Mouse (Mus musculus) neural tube, embryonic 13.5 days (tissue): Measurements from ENCODE around the gene Hist1h4j. TPM values are rescaled to one million over a fixed set of nuclear protein-coding genes. Genes with fewer than 3 reads are reported as not detected.
"Not testable (repeated sequence)": the region's sequence is repeated elsewhere in the genome, so short reads cannot be mapped to it uniquely, and the experiment has no call there.

ENCODE experiments used
- ATAC-seq: fragments of 200-750 bp; cut with Nextera tagmentation; 2 replicates; pipeline ENCODE4 v1.8.0; 2017; ENCODE audit warnings: low read depth, mild to moderate bottlenecking, moderate TSS enrichment, moderate library complexity
- H3K27ac ChIP-seq: fragments of 300-500 bp; sonication (generic); replicated peaks from 2 replicates; pipeline ENCODE4 v1.5.1; 2015; ENCODE audit warnings: moderate library complexity, mild to moderate bottlenecking, inconsistent platforms
- H3K27me3 ChIP-seq: fragments of 300-500 bp; sonication (generic); 2 replicates; pipeline ENCODE4 v1.6.1; 2015; ENCODE audit warnings: mild to moderate bottlenecking, inconsistent platforms
- H3K36me3 ChIP-seq: fragments of 300-500 bp; sonication (generic); 2 replicates; pipeline ENCODE4 v1.6.1; 2015; ENCODE audit warnings: mild to moderate bottlenecking, inconsistent platforms
- H3K4me1 ChIP-seq: fragments of 300-500 bp; sonication (generic); replicated peaks from 2 replicates; pipeline ENCODE4 v1.6.1; 2015; ENCODE audit warnings: inconsistent platforms
- H3K4me2 ChIP-seq: fragments of 300-500 bp; sonication (generic); 2 replicates; pipeline ENCODE4 v1.6.1; 2015; ENCODE audit warnings: inconsistent platforms, mild to moderate bottlenecking, moderate library complexity
- H3K4me3 ChIP-seq: fragments of 300-500 bp; sonication (generic); 2 replicates; pipeline ENCODE4 v1.5.1; 2015; ENCODE audit warnings: mild to moderate bottlenecking, inconsistent platforms
- H3K9ac ChIP-seq: fragments of 300-500 bp; sonication (generic); 2 replicates; pipeline ENCODE4 v1.6.1; 2015; ENCODE audit warnings: moderate library complexity, mild to moderate bottlenecking, inconsistent platforms
- H3K9me3 ChIP-seq: fragments of 300-500 bp; sonication (generic); 2 replicates; pipeline ENCODE4 v1.6.1; 2016; ENCODE audit warnings: inconsistent platforms
- WGBS: fragments of 180-500 bp; shearing (Covaris S2); methylation state at CpG from one replicate; pipeline ENCODE4 v1.1.7; 2015; 5-methylcytosine and 5-hydroxymethylcytosine counted together
- polyA plus RNA-seq: library from polyadenylated mRNA; unstranded; fragments of >200 nt; fragmentation: Nextera tagmentation; extraction: Ambion mirVana; gene quantifications from 2 replicates; pipeline ENCODE4 v1.2.1, GENCODE M21; 2015

Hist1h4j gene
- polyA plus RNA-seq, 1 experiment from 2014 or later, result 1.0 TPM

GRCm38 (mm10) chr13:21717397-21718357, 17.2 kb upstream of the Hist1h4j start, which contains the start of gene Hist1h3h:
Hist1h3h (plus strand) TSS chr13:21717659.
- peak; percentile 47 for ATAC-seq
- H3K4me1 ChIP-seq, result peaks cover 44% of the 10 kb centered on the region
- not testable (repeated sequence) for H3K36me3 ChIP-seq, H3K27me3 ChIP-seq, H3K9me3 ChIP-seq
- WGBS, result under 1% methylated on average over 28 of the region's 56 CpGs
- H3K9ac ChIP-seq, result peak within 1 kb of the TSS; percentile 79
- peak within 1 kb of the TSS; percentile 90 for H3K27ac ChIP-seq
- peak within 1 kb of the TSS; percentile 42 for H3K4me3 ChIP-seq
- peak within 1 kb of the TSS; percentile 67 for H3K4me2 ChIP-seq

GRCm38 (mm10) chr13:21718381-21719080, 16.3 kb upstream of the Hist1h4j start:
- H3K27me3 ChIP-seq, result no peaks in the 10 kb centered on the region
- no peaks in the 10 kb centered on the region for H3K9me3 ChIP-seq
- peaks cover 49% of the 10 kb centered on the region for H3K4me1 ChIP-seq
- peak overlapping the region; percentile 42 for H3K4me3 ChIP-seq
- peak overlapping the region; percentile 79 for H3K9ac ChIP-seq
- WGBS, result 60% methylated on average over 4 of the region's 4 CpGs
- H3K36me3 ChIP-seq, result no peaks in the 10 kb centered on the region
- H3K4me2 ChIP-seq, result peak overlapping the region; percentile 67
- H3K27ac ChIP-seq, result peak overlapping the region; percentile 82
- no peak for ATAC-seq

DNA sequence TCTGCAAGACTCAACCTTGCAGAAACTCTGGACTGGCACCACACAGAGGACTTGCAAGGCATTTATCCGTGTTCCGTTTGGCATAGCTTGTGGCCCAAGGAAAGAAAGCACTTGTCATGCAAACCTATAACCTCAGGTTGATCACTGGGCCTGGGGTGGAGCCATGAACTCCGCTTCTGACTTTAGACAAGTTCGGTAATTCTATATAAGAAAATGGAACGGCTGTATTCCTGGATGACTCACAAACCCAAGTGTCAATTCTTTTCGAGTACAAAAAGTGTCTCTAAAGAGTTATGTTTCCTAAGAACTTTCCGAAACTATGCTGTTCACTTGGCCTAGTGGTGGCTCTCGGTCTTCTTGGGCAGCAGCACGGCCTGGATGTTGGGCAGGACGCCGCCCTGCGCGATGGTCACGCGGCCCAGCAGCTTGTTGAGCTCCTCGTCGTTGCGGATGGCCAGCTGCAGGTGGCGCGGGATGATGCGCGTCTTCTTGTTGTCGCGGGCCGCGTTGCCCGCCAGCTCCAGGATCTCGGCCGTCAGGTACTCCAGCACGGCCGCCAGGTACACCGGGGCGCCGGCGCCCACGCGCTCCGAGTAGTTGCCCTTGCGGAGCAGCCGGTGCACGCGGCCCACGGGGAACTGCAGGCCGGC, 13.6 kb upstream of the Hist1h4j start:
- not testable (repeated sequence) for H3K36me3 ChIP-seq, H3K9me3 ChIP-seq, H3K27me3 ChIP-seq
- H3K4me3 ChIP-seq, result peak overlapping the region; percentile 43
- H3K27ac ChIP-seq, result peak overlapping the region; percentile 75
- peaks cover 40% of the 10 kb centered on the region for H3K4me1 ChIP-seq
- peak overlapping the region; percentile 63 for H3K9ac ChIP-seq
- WGBS, result 2% methylated on average over 20 of the region's 44 CpGs
- ATAC-seq, result peak; percentile 19
- H3K4me2 ChIP-seq, result peak overlapping the region; percentile 63

DNA sequence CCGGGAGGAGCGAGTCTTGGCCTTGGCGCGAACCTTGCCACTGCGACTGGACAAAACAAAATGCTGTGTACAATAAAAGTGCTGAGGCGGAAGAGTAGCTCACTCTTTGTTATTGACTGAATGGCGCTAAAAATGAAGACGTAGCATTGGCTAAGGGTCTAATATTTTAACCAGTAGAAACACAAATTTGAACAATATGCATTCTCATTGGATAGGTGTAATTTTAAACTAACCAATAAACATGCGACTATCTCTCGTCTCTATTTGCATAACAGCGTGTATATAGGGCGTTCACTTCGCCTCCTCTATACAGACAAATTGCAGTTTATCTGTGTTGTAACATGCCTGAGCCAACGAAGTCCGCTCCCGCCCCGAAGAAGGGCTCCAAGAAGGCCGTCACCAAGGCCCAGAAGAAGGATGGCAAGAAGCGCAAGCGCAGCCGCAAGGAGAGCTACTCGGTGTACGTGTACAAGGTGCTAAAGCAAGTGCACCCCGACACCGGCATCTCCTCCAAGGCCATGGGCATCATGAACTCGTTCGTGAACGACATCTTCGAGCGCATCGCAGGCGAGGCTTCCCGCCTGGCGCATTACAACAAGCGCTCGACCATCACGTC, 13.0 kb upstream of the Hist1h4j start, which contains the start of gene Hist1h2bm:
Hist1h2bm (plus strand) TSS at position 288 of the 616 bp plus-strand sequence.
- H3K4me3 ChIP-seq, result peak within 1 kb of the TSS; percentile 43
- not testable (repeated sequence) for H3K36me3 ChIP-seq, H3K27me3 ChIP-seq, H3K9me3 ChIP-seq
- peak; percentile 98 for ATAC-seq
- peaks cover 40% of the 10 kb centered on the region for H3K4me1 ChIP-seq
- H3K9ac ChIP-seq, result peak within 1 kb of the TSS; percentile 70
- WGBS, result under 1% methylated on average over 37 of the region's 37 CpGs
- peak within 1 kb of the TSS; percentile 63 for H3K4me2 ChIP-seq
- H3K27ac ChIP-seq, result peak within 1 kb of the TSS; percentile 90

GRCm38 (mm10) chr13:21722373-21722925, 12.4 kb upstream of the Hist1h4j start:
- Histone ChIP-seq H3K9me3 (no peaks in the 10 kb centered on the region), H3K4me2 (peak overlapping the region; percentile 63), H3K27ac (peak overlapping the region; percentile 90), H3K27me3 (no peaks in the 10 kb centered on the region), H3K36me3 (no peaks in the 10 kb centered on the region), H3K4me3 (peak overlapping the region; percentile 43), H3K4me1 (peaks cover 37% of the 10 kb centered on the region), H3K9ac (peak overlapping the region; percentile 70)
- ATAC-seq, result peak; percentile 48
- WGBS, result 2% methylated on average over 11 of the region's 11 CpGs

- Histone ChIP-seq H3K27ac (peak overlapping the region; percentile 90; the same call in 1 of the 2 replicates), H3K27me3 (no peaks in the 10 kb centered on the region), H3K4me2 (peak overlapping the region; percentile 63), H3K4me3 (no peak overlapping the region), H3K9me3 (no peaks in the 10 kb centered on the region), H3K9ac (no peak overlapping the region), H3K36me3 (no peaks in the 10 kb centered on the region), H3K4me1 (peaks cover 39% of the 10 kb centered on the region)
- 28% methylated on average over 5 of the region's 5 CpGs for WGBS
- ATAC-seq, result no peak
Observed at GRCm38 (mm10) chr13:21722993-21723836, 11.6 kb upstream of the Hist1h4j start.

DNA sequence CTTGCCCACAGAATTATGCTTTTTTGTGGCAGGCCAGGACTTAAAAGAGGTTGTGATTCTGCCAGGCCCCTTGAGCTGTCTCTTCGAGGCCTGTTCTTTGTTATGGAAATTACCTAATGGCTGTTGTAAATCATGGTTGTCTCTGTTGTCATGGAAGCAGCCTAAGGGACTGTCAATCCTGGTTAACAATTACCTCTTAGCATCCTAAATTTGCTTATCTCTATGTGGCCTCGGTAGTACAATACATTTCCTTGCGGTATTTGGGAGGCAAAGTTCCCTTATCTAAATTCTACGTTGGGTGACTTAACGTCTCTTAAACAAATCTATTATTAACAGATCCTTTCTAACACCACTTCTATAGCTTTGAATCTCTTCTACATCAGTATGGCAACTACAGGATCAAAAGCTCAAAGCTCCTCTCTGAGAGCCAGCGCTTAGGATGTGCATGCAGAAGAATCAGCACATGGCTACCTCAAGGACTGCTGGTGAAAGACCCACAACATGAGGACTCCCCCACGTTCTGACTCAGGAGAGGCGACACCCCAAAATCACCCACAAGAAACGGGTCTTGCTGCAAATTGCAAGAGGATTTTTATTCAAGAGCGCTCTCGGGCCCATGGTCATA, 6.8 kb upstream of the Hist1h4j start:
- WGBS, result 16% methylated on average over 11 of the region's 11 CpGs
- no peaks in the 10 kb centered on the region for H3K36me3 ChIP-seq
- H3K9me3 ChIP-seq, result no peaks in the 10 kb centered on the region
- no peak overlapping the region for H3K9ac ChIP-seq
- ATAC-seq, result peak; percentile 37; the same call in 1 of the 2 replicates
- peaks cover 7% of the 10 kb centered on the region for H3K4me1 ChIP-seq
- no peaks in the 10 kb centered on the region for H3K27me3 ChIP-seq
- no peak overlapping the region for H3K4me3 ChIP-seq
- H3K27ac ChIP-seq, result peak overlapping the region; percentile 71
- H3K4me2 ChIP-seq, result no peak overlapping the region

- Histone ChIP-seq H3K9me3 (no peaks in the 10 kb centered on the region), H3K4me2 (no peak overlapping the region), H3K36me3 (no peaks in the 10 kb centered on the region), H3K27ac (no peak overlapping the region), H3K9ac (no peak overlapping the region), H3K4me1 (peaks cover 17% of the 10 kb centered on the region), H3K27me3 (no peaks in the 10 kb centered on the region), H3K4me3 (no peak overlapping the region)
- WGBS, result 69% methylated on average over 1 of the region's 1 CpGs
- no peak for ATAC-seq
Observed at GRCm38 (mm10) chr13:21729544-21729943, 5.3 kb upstream of the Hist1h4j start.

DNA sequence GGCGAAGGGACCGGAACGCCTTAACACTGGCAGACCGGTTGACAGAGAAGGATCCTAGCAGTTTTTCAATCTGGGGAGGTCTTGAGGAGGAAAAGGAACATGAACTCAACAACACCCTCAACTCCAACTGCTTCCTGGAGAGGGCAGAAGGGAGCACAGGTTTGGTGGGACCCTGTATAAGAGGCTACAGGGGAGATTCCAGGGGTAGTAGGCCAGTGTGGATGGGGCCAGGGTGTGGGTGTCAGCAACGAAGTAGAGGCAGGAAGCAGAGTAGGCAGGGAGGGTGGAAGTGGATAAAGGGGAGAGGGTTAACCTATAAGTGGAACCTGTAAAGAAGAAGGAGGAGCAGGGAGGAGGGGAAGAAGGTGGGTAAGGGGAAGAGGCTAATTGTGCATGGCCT, 1.4 kb upstream of the Hist1h4j start:
- ATAC-seq, result peak; percentile 45
- peaks cover 36% of the 10 kb centered on the region for H3K4me1 ChIP-seq
- no peak overlapping the region for H3K4me2 ChIP-seq
- H3K4me3 ChIP-seq, result no peak overlapping the region
- no peaks in the 10 kb centered on the region for H3K36me3 ChIP-seq
- peak overlapping the region; percentile 98 for H3K27ac ChIP-seq
- 64% methylated on average over 5 of the region's 5 CpGs for WGBS
- H3K27me3 ChIP-seq, result no peaks in the 10 kb centered on the region
- H3K9ac ChIP-seq, result peak overlapping the region; percentile 80; the same call in 1 of the 2 replicates
- H3K9me3 ChIP-seq, result no peaks in the 10 kb centered on the region
